Mouse (Mus musculus): ENCODE data around the gene Rbbp8nl. TPM values are rescaled to one million over a fixed set of nuclear protein-coding genes. Genes with fewer than 3 reads are reported as not detected.
A peak's percentile ranks its signal among the peaks of the same experiment; 100 is the strongest.

Rbbp8nl gene
- polyA plus RNA-seq, 1 experiment from 2014 or later = 2.7 TPM

GRCm38 (mm10) chr2:180233101-180233904, 56.4 kb downstream of the Rbbp8nl start:
- DNase-seq (ENCODE audit: low spot score) (no peak), ATAC-seq (replicated peaks; ENCODE audit: low FRiP score, low TSS enrichment, low read depth) (no peak)
- no peaks in the 10 kb centered on the region for H3K9me3 ChIP-seq (ENCODE audit: control insufficient read depth, low read length)
- H3K36me3 ChIP-seq (ENCODE audit: control insufficient read depth, insufficient read depth, low read length) = no peaks in the 10 kb centered on the region
- no peak overlapping the region for H3K4me2 ChIP-seq (ENCODE audit: low read length)
- 75% methylated on average over 7 of the region's 7 CpGs for WGBS
- H3K4me1 ChIP-seq (replicated peaks; ENCODE audit: control insufficient read depth, insufficient read depth, low read length) = peaks cover 18% of the 10 kb centered on the region
- no peaks in the 10 kb centered on the region for H3K27me3 ChIP-seq (replicated peaks; ENCODE audit: control insufficient read depth, insufficient read depth, low read length)
- H3K4me3 ChIP-seq (ENCODE audit: low read depth, low read length) = no peak overlapping the region
- H3K27ac ChIP-seq (ENCODE audit: low read depth) = no peak overlapping the region
- no peak overlapping the region for H3K9ac ChIP-seq (ENCODE audit: low read length)

GRCm38 (mm10) chr2:180230482-180230881, 59.2 kb downstream of the Rbbp8nl start:
- Histone ChIP-seq H3K9me3 (ENCODE audit: control insufficient read depth, low read length) (no peaks in the 10 kb centered on the region), H3K36me3 (ENCODE audit: control insufficient read depth, insufficient read depth, low read length) (no peaks in the 10 kb centered on the region), H3K27me3 (replicated peaks; ENCODE audit: control insufficient read depth, insufficient read depth, low read length) (no peaks in the 10 kb centered on the region), H3K4me1 (replicated peaks; ENCODE audit: control insufficient read depth, insufficient read depth, low read length) (peaks cover 39% of the 10 kb centered on the region), H3K4me2 (ENCODE audit: low read length) (no peak overlapping the region), H3K4me3 (ENCODE audit: low read depth, low read length) (no peak overlapping the region), H3K9ac (ENCODE audit: low read length) (no peak overlapping the region), H3K27ac (ENCODE audit: low read depth) (no peak overlapping the region; the same call in 1 of the 2 replicates)
- ATAC-seq (replicated peaks; ENCODE audit: low FRiP score, low TSS enrichment, low read depth) (no peak), DNase-seq (ENCODE audit: low spot score) (no peak)
- WGBS = 61% methylated on average over 4 of the region's 4 CpGs

- no peak overlapping the region for H3K9ac ChIP-seq (ENCODE audit: low read length)
- H3K4me2 ChIP-seq (ENCODE audit: low read length) = no peak overlapping the region
- H3K4me1 ChIP-seq (replicated peaks; ENCODE audit: control insufficient read depth, insufficient read depth, low read length) = peaks cover 29% of the 10 kb centered on the region
- DNase-seq (ENCODE audit: low spot score) (no peak), ATAC-seq (replicated peaks; ENCODE audit: low FRiP score, low TSS enrichment, low read depth) (no peak)
- H3K27ac ChIP-seq (ENCODE audit: low read depth) = no peak overlapping the region
- 0 out of 2 replicates have a peak, but pooled peaks cover 3% of the 10 kb centered on the region for H3K27me3 ChIP-seq (replicated peaks; ENCODE audit: control insufficient read depth, insufficient read depth, low read length)
- no peaks in the 10 kb centered on the region for H3K9me3 ChIP-seq (ENCODE audit: control insufficient read depth, low read length)
- no peak overlapping the region for H3K4me3 ChIP-seq (ENCODE audit: low read depth, low read length)
- 77% methylated on average over 3 of the region's 3 CpGs for WGBS
- H3K36me3 ChIP-seq (ENCODE audit: control insufficient read depth, insufficient read depth, low read length) = no peaks in the 10 kb centered on the region
Observed at GRCm38 (mm10) chr2:180229129-180229528, 60.5 kb downstream of the Rbbp8nl start.

- DNase-seq (ENCODE audit: low spot score) (no peak), ATAC-seq (replicated peaks; ENCODE audit: low FRiP score, low TSS enrichment, low read depth) (no peak)
- no peak overlapping the region for H3K9ac ChIP-seq (ENCODE audit: low read length)
- 0 out of 2 replicates have a peak, but pooled peaks cover 3% of the 10 kb centered on the region for H3K27me3 ChIP-seq (replicated peaks; ENCODE audit: control insufficient read depth, insufficient read depth, low read length)
- no peaks in the 10 kb centered on the region for H3K36me3 ChIP-seq (ENCODE audit: control insufficient read depth, insufficient read depth, low read length)
- H3K4me3 ChIP-seq (ENCODE audit: low read depth, low read length) = no peak overlapping the region
- H3K4me2 ChIP-seq (ENCODE audit: low read length) = no peak overlapping the region
- H3K27ac ChIP-seq (ENCODE audit: low read depth) = no peak overlapping the region
- H3K4me1 ChIP-seq (replicated peaks; ENCODE audit: control insufficient read depth, insufficient read depth, low read length) = peaks cover 31% of the 10 kb centered on the region
- H3K9me3 ChIP-seq (ENCODE audit: control insufficient read depth, low read length) = no peaks in the 10 kb centered on the region
- WGBS = 50% methylated on average over 7 of the region's 7 CpGs
Observed at GRCm38 (mm10) chr2:180228592-180228991, 61.1 kb downstream of the Rbbp8nl start.

- H3K9me3 ChIP-seq (ENCODE audit: control insufficient read depth, low read length) = no peaks in the 10 kb centered on the region
- peaks cover 37% of the 10 kb centered on the region for H3K4me1 ChIP-seq (replicated peaks; ENCODE audit: control insufficient read depth, insufficient read depth, low read length)
- no peak overlapping the region for H3K9ac ChIP-seq (ENCODE audit: low read length)
- WGBS = 48% methylated on average over 6 of the region's 6 CpGs
- no peak overlapping the region for H3K4me3 ChIP-seq (ENCODE audit: low read depth, low read length)
- peak overlapping the region; percentile 46 for H3K4me2 ChIP-seq (ENCODE audit: low read length)
- ATAC-seq (replicated peaks; ENCODE audit: low FRiP score, low TSS enrichment, low read depth) = no peak
- DNase-seq (ENCODE audit: low spot score) = no peak
- no peak overlapping the region for H3K27ac ChIP-seq (ENCODE audit: low read depth)
- H3K36me3 ChIP-seq (ENCODE audit: control insufficient read depth, insufficient read depth, low read length) = no peaks in the 10 kb centered on the region
- H3K27me3 ChIP-seq (replicated peaks; ENCODE audit: control insufficient read depth, insufficient read depth, low read length) = 0 out of 2 replicates have a peak, but pooled peaks cover 3% of the 10 kb centered on the region
Observed at GRCm38 (mm10) chr2:180228060-180228458, 61.6 kb downstream of the Rbbp8nl start.

Small RNA genes lying within 50 kb of the gene (microRNA-seq; reads per million reads assigned to microRNA genes)
- gene Mir3091 = 1.1 reads per million, percentile 9 among the genes with 10 or more reads in this experiment

Other genes with a start within 250 kb of the Rbbp8nl start
- 612 and 735 TPM in 2 replicates for gene Psma7, start 247.4 kb downstream of the Rbbp8nl start, polyA plus RNA-seq (2014; fragmentation: Nextera tagmentation; extraction: Ambion mirVana)
- 5.0 and 5.4 TPM in 2 replicates for gene Ss18l1, start 247.4 kb downstream of the Rbbp8nl start, polyA plus RNA-seq (2014; fragmentation: Nextera tagmentation; extraction: Ambion mirVana)
- 24.2 and 27.5 TPM in 2 replicates for gene Mtg2, start 219.3 kb downstream of the Rbbp8nl start, polyA plus RNA-seq (2014; fragmentation: Nextera tagmentation; extraction: Ambion mirVana)
- gene Hrh3, start 185.4 kb downstream of the Rbbp8nl start, polyA plus RNA-seq (2014; fragmentation: Nextera tagmentation; extraction: Ambion mirVana) = 0.16 and 0.19 TPM in 2 replicates
- gene Osbpl2, start 170.6 kb downstream of the Rbbp8nl start, polyA plus RNA-seq (2014; fragmentation: Nextera tagmentation; extraction: Ambion mirVana) = 31.2 and 31.4 TPM in 2 replicates
- 159 TPM in 2 replicates for gene Adrm1, start 118.4 kb downstream of the Rbbp8nl start, polyA plus RNA-seq (2014; fragmentation: Nextera tagmentation; extraction: Ambion mirVana)
- gene Lama5, start 64.0 kb downstream of the Rbbp8nl start, polyA plus RNA-seq (2014; fragmentation: Nextera tagmentation; extraction: Ambion mirVana) = 63.7 and 65.1 TPM in 2 replicates
- 771 and 871 TPM in 2 replicates for gene Rps21, start 32.5 kb downstream of the Rbbp8nl start, polyA plus RNA-seq (2014; fragmentation: Nextera tagmentation; extraction: Ambion mirVana)
- 17.1 and 20.3 TPM in 2 replicates for gene Cables2, start 16.4 kb downstream of the Rbbp8nl start, polyA plus RNA-seq (2014; fragmentation: Nextera tagmentation; extraction: Ambion mirVana)
- 7.9 and 8.1 TPM in 2 replicates for gene Gata5, start 44.8 kb upstream of the Rbbp8nl start, polyA plus RNA-seq (2014; fragmentation: Nextera tagmentation; extraction: Ambion mirVana)
- gene Slco4a1, start 166.4 kb upstream of the Rbbp8nl start, polyA plus RNA-seq (2014; fragmentation: Nextera tagmentation; extraction: Ambion mirVana) = 1.5 and 2.3 TPM in 2 replicates
- 6.2 and 6.3 TPM in 2 replicates for gene Ntsr1, start 210.1 kb upstream of the Rbbp8nl start, polyA plus RNA-seq (2014; fragmentation: Nextera tagmentation; extraction: Ambion mirVana)

Measured in intestine, embryonic 14.5 days (tissue).